ENCODE assay signal across 11 mouse cellular contexts in the genomic region with DNA sequence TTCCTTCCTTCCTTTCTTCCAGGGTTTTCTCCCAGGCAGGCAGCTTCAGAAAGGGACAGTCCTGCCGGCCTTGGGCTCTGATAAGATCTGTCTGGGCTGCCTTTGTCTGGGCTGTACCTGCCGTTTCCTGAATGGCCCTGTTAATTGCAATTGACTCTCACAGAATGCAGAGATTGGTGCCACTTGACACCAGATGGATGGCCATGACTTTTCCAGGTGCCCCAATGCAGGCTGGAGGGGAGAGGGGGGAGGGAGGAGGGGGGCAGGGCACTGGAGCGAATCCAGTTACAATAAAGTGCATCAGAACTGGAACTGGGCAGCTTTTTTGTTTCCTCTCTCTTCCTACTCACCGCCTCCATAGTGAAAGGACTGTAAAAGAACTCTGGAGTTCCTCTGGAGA.
DNase-seq lines count a peak whose midpoint lies in the region; ATAC-seq and TF ChIP-seq lines count a peak whose summit lies in the region.
"Had no signal": no experiment of that assay in that cellular context is flagged by ENCODE, and none has a peak within 500 bp of the region (broad histone marks: within the 10 kb centered on the region; RNA-seq: fewer than 3 reads in every experiment).

No protein-coding gene starts in this region.

- no peak for TF ChIP-seq RAD21 in CH12.LX (IDR thresholded peaks at IDR 0.05; ENCODE audit: low read depth, low read length)

- intact Hi-C loops in heart, postnatal 14 days (cut with DNase I) = no loop called here

- no peak overlapping the region for H3K4me3 ChIP-seq in heart, embryonic 12.5 days
- H3K4me3 ChIP-seq in CH12.LX (replicated peaks in 1 of 3; ENCODE audit: low read depth in 2 of 3, low read length in 2 of 3, poor library complexity in 1 of 3) = peak overlapping the region in 1 of 3 experiments; percentile 39
- H3K4me3 ChIP-seq in intestine, embryonic 15.5 days (replicated peaks) = no peak overlapping the region
- H3K4me3 ChIP-seq: gastrocnemius, adult 2 months; hindbrain, embryonic 13.5 days had no signal

- no peaks in the 10 kb centered on the region for H3K36me3 ChIP-seq in heart, embryonic 12.5 days
- no peaks in the 10 kb centered on the region for H3K36me3 ChIP-seq in CH12.LX (replicated peaks in 1 of 2; ENCODE audit: control insufficient read depth in 1 of 2, insufficient read depth in 1 of 2, low read length in 1 of 2)
- no peaks in the 10 kb centered on the region for H3K36me3 ChIP-seq in intestine, embryonic 15.5 days
- H3K36me3 ChIP-seq: hindbrain, embryonic 13.5 days had no signal

- peaks cover 51% of the 10 kb centered on the region for H3K4me1 ChIP-seq in heart, embryonic 12.5 days (replicated peaks)
- H3K4me1 ChIP-seq in CH12.LX (ENCODE audit: control insufficient read depth in 1 of 2, insufficient read depth in 2 of 2) = peaks cover 33 to 68% of the 10 kb centered on the region in 2 experiments
- peaks cover 28% of the 10 kb centered on the region for H3K4me1 ChIP-seq in intestine, embryonic 15.5 days (replicated peaks)

- H3K79me2 ChIP-seq in CH12.LX (replicated peaks; ENCODE audit: control insufficient read depth, extremely low read depth, insufficient read depth, poor library complexity, severe bottlenecking) = no peaks in the 10 kb centered on the region

- no peak for TF ChIP-seq CTCF in CH12.LX (conservative IDR thresholded peaks at IDR 0.05 in 1 of 2, IDR thresholded peaks at IDR 0.05 in 1 of 2; ENCODE audit: low read depth in 2 of 2, low read length in 2 of 2)

- no peaks in the 10 kb centered on the region for H3K9me3 ChIP-seq in heart, embryonic 12.5 days (replicated peaks)
- no peaks in the 10 kb centered on the region for H3K9me3 ChIP-seq in CH12.LX (replicated peaks; ENCODE audit: low read length)
- no peaks in the 10 kb centered on the region for H3K9me3 ChIP-seq in intestine, embryonic 15.5 days
- H3K9me3 ChIP-seq: hindbrain, embryonic 13.5 days had no signal

- no peak for TF ChIP-seq EP300 in CH12.LX (IDR thresholded peaks at IDR 0.05; ENCODE audit: low read length)

- TF ChIP-seq POLR2A in CH12.LX (IDR thresholded peaks at IDR 0.05; ENCODE audit: low read depth, low read length) = no peak

- WGBS in heart, embryonic 12.5 days = 25% methylated on average over 4 of the region's 4 CpGs
- 36% methylated on average over 4 of the region's 4 CpGs for whole genome bisulfite sequencing in intestine, embryonic 15.5 days

- peak overlapping the region; percentile 25; the same call in 1 of the 2 replicates for H3K4me2 ChIP-seq in heart, embryonic 12.5 days
- H3K4me2 ChIP-seq in CH12.LX (ENCODE audit: insufficient read depth, low read depth, poor library complexity, severe bottlenecking) = peak overlapping the region; percentile 45
- no peak overlapping the region for H3K4me2 ChIP-seq in intestine, embryonic 15.5 days (replicated peaks)
- H3K4me2 ChIP-seq: hindbrain, embryonic 13.5 days had no signal

- no peak for DNase-seq in heart, postnatal 14 days
- DNase-seq in CH12.LX (ENCODE audit: extremely low read depth) = no peak
- DNase-seq in kidney, postnatal 25 days = peak; percentile 21 to 59
- DNase-seq in frontal cortex, postnatal 10 days (ENCODE audit: low spot score in 2 of 2) = no peak
- DNase-seq in ovary, adult 18-20 months (ENCODE audit: low spot score) = no peak
- no peak for DNase-seq in adrenal gland, postnatal 4 days (ENCODE audit: low spot score in 2 of 2)
- DNase-seq: gastrocnemius, adult 2 months had no signal

- H3K27ac ChIP-seq in heart, embryonic 12.5 days (ENCODE audit: poor library complexity, severe bottlenecking) = peak overlapping the region; percentile 30; the same call in 1 of the 2 replicates
- H3K27ac ChIP-seq in CH12.LX (ENCODE audit: insufficient read depth, low read depth) = peak overlapping the region; percentile 59
- peak overlapping the region; percentile 22; the same call in 1 of the 2 replicates for H3K27ac ChIP-seq in intestine, embryonic 15.5 days
- H3K27ac ChIP-seq: gastrocnemius, adult 2 months; macrophage had no signal

- dilution Hi-C loops in CH12.LX (cut with MboI; ENCODE audit: extremely low pct_ligation_motif_present, extremely low pct_unique_long_range_greater_than_20kb, low sequenced_read_pairs) = no loop called here

- in situ Hi-C loops in CH12.LX (cut with MboI; ENCODE audit: low pct_ligation_motif_present, low pct_unique_long_range_greater_than_20kb, low sequenced_read_pairs) = loop anchor here (10.0 kb wide), 1 partner anchor 82 kb away; no protein-coding TSS in a partner anchor

- no peak for ATAC-seq in heart, embryonic 12.5 days (ENCODE audit: insufficient number of reproducible peaks, low FRiP score)
- ATAC-seq in intestine, embryonic 15.5 days = peak; percentile 52; the same call in 1 of the 2 replicates

- H3K27me3 ChIP-seq in heart, embryonic 12.5 days (replicated peaks) = no peaks in the 10 kb centered on the region
- no peaks in the 10 kb centered on the region for H3K27me3 ChIP-seq in CH12.LX (replicated peaks)
- no peaks in the 10 kb centered on the region for H3K27me3 ChIP-seq in intestine, embryonic 15.5 days (replicated peaks)

- H3K9ac ChIP-seq in heart, embryonic 12.5 days = no peak overlapping the region
- no peak overlapping the region for H3K9ac ChIP-seq in CH12.LX (ENCODE audit: insufficient read depth, low read depth)
- no peak overlapping the region for H3K9ac ChIP-seq in intestine, embryonic 15.5 days
- H3K9ac ChIP-seq: hindbrain, embryonic 13.5 days had no signal

TF ChIP-seq in CH12.LX, 34 proteins besides CTCF, POLR2A, EP300 and RAD21:
- TF ChIP-seq CHD2 (IDR thresholded peaks at IDR 0.05; ENCODE audit: low read length) (0 out of 2 replicates have a peak, but pooled peaks have one; percentile 38), MYC (IDR thresholded peaks at IDR 0.05; ENCODE audit: low read depth, low read length) (no peak)

Comparison
In these comparisons a context has a peak if more than half of its experiments do, and no peak if none do; other contexts are left out.
1. DNase-seq: peak in kidney, postnatal 25 days (2 of 2); none in heart, postnatal 14 days (0 of 2), CH12.LX (single experiment), frontal cortex, postnatal 10 days (0 of 2), ovary, adult 18-20 months (single experiment) and adrenal gland, postnatal 4 days (0 of 2).
2. Peak in every context shown above with its lines, with median percentiles within 50 percentile points of each other: H3K27ac ChIP-seq.